Mouse (Mus musculus): ENCODE results near the gene Srm.

DNA sequence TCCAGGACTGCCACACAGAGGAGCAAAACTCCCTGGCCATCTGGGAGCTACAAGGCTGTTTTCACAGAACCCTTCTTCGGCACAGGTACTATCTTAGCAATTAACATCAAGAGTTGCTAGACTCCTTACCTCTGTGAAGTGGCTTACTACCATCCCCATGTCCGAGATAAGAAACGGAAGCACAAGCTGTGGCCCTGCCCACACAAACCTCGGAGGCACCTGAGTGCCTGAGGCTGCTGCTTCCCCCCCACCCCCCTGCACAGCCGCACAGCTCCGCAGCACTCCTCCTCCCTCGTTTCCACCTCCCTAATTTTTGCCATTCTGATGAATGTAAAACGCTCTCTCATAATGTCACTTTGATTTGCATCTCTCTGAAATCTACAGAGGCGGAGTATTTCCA, 47.0 kb downstream of the Srm start:
- no peak for TF ChIP-seq POLR2A (IDR thresholded peaks at IDR 0.05; ENCODE audit: borderline replicate concordance, extremely low read depth, low read depth, low read length)
- TF ChIP-seq CTCF (IDR thresholded peaks at IDR 0.05; ENCODE audit: insufficient read depth, low read length), result no peak
